In the genomic region with DNA sequence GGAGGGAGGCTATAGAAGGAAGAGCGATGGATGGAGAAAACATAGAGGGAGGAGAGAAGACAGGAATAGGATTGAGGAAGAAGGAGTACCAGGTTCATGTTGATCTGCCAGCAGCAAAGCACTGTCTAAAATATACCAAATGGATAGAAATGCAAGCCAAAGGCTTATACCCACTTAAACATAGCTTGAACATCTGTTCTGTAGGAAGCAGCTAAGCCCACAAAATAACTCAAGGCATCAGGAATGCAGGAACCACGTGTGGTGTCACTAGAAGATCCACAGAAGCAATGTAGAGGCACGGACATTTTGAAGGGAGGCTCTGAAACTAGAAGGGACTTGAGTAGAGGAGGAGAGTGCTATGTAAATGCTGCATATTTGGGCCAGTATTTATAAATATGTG, we compare ENCODE assay signal across 6 mouse cellular contexts.
"Had no signal": no experiment of that assay in that cellular context is flagged by ENCODE, and none has a peak within 500 bp of the region (broad histone marks: within the 10 kb centered on the region; RNA-seq: fewer than 3 reads in every experiment).

No protein-coding gene starts in this region.

- DNase-seq: kidney, adult 11 months; kidney, adult 9 months; kidney, postnatal 36 days; lung, adult 18-20 months; retina, postnatal 1 day had no signal

- ATAC-seq: midbrain, embryonic 16.5 days had no signal
